Mouse (Mus musculus): ENCODE results near the gene Gm10277.

GRCm38 (mm10) chr11:77791752-77792565 is 4.4 kb upstream of the Gm10277 start:
- TF ChIP-seq CTCF (IDR thresholded peaks at IDR 0.05; ENCODE audit: low read depth, low read length) (no peak), POLR2A (IDR thresholded peaks at IDR 0.05; ENCODE audit: extremely low read depth, insufficient read depth, low read length) (no peak)
